Mouse (Mus musculus) ES-E14 (cell line): ENCODE results near the gene Itgb3. TPM values are rescaled to one million over a fixed set of nuclear protein-coding genes. Genes with fewer than 3 reads are reported as not detected.

Experiments
- DNase-seq: peaks from one replicate; pipeline ENCODE4 v3.0.0-alpha.2; 2013; ENCODE audit warnings: low read depth, low spot score
- H3K27ac ChIP-seq: 2 replicates; pipeline ENCODE4 v1.5.1; 2012; ENCODE audit warnings: low read depth, mild to moderate bottlenecking, low read length, moderate library complexity, mixed read lengths; ENCODE audit not compliant: poor library complexity, insufficient read depth, severe bottlenecking
- H3K36me3 ChIP-seq: 2 replicates; pipeline ENCODE4 v1.6.1; 2012; ENCODE audit warnings: mild to moderate bottlenecking, low read length, moderate library complexity, mixed read lengths; ENCODE audit not compliant: control insufficient read depth, poor library complexity, insufficient read depth, severe bottlenecking
- H3K4me1 ChIP-seq, 2 experiments: fragments of 150-350 bp in 1 of 2; sonication (generic) in 1 of 2; 2 replicates each; pipeline ENCODE4 v1.6.1; 2012; ENCODE audit warnings: low read length in 2 of 2, mild to moderate bottlenecking in 1 of 2, mixed read lengths in 1 of 2; ENCODE audit not compliant: control insufficient read depth in 2 of 2, insufficient read depth in 2 of 2, poor library complexity in 1 of 2
- H3K4me3 ChIP-seq, 2 experiments: fragments of 150-350 bp in 1 of 2; sonication (generic) in 1 of 2; 2 replicates each; pipeline ENCODE4 v1.5.1; 2012; ENCODE audit warnings: low read length in 2 of 2, low read depth in 1 of 2, mild to moderate bottlenecking in 1 of 2, mixed read lengths in 1 of 2; ENCODE audit not compliant: insufficient read depth in 1 of 2, poor library complexity in 1 of 2, severe bottlenecking in 1 of 2
- H3K9ac ChIP-seq: 2 replicates; pipeline ENCODE4 v1.6.1; 2012; ENCODE audit warnings: low read depth, mild to moderate bottlenecking, low read length, mixed read lengths; ENCODE audit not compliant: poor library complexity, insufficient read depth, severe bottlenecking
- H3K9me3 ChIP-seq: fragments of 150-350 bp; sonication (generic); 2 replicates; pipeline ENCODE4 v1.6.1; 2012; ENCODE audit warnings: low read depth, mild to moderate bottlenecking, low read length; ENCODE audit not compliant: control insufficient read depth, insufficient read depth
- CHD2 ChIP-seq: IDR thresholded peaks from 2 replicates; pipeline ENCODE4 v1.6.1; 2014; ENCODE audit warnings: mild to moderate bottlenecking, low read depth, low read length, inconsistent platforms
- HCFC1 ChIP-seq: IDR thresholded peaks from 2 replicates; pipeline ENCODE4 v1.6.1; 2012; ENCODE audit warnings: low read length, inconsistent platforms, borderline replicate concordance; ENCODE audit not compliant: insufficient read depth
- MAFK ChIP-seq: IDR thresholded peaks from 2 replicates; pipeline ENCODE4 v1.6.1; 2014; ENCODE audit warnings: mild to moderate bottlenecking, low read depth, low read length, inconsistent platforms; ENCODE audit not compliant: insufficient read depth
- ZC3H11A ChIP-seq: IDR thresholded peaks from 2 replicates; pipeline ENCODE4 v1.6.1; 2012; ENCODE audit warnings: low read depth, mild to moderate bottlenecking, inconsistent platforms, low read length, borderline replicate concordance
- ZNF384 ChIP-seq: IDR thresholded peaks from 2 replicates; pipeline ENCODE4 v1.6.1; 2012; ENCODE audit warnings: low read depth, low read length, inconsistent platforms
- in situ Hi-C, 2 experiments: fragments of 600-800 bp; cut with MboI; formaldehyde crosslinking; loops; one replicate each; pipeline ENCODE4 v1.15.1; 2025; ENCODE audit warnings: low sequenced_read_pairs in 2 of 2, inconsistent platforms in 1 of 2; ENCODE audit not compliant: unreplicated experiment in 2 of 2
- total RNA-seq: library from RNA; depleted of rRNA; stranded (reverse); fragments of 300-350 nt; gene quantifications from 2 replicates; pipeline ENCODE4 v1.2.3, GENCODE M21; 2012; rRNA removed

Itgb3 gene
- total RNA-seq, 1 experiment: 7.7 TPM

DNA sequence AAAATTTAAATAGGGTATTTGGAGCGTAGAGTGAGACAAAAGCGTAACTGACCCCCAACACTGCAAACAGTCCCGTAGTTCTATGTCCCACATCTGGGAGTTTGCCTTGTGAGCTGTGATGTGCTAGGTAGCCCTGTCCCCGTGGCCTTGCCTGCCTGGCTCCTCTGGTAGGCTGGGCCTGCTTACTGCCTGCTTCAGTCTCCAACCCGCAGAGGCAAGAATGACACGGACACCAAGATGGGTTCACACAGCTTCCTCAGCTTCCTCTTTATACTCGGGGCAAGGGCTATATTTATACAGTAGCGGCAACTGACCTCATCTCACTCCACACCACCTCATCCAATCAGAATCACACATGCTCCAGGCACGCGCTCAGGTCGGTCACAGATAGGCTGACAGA lies 67.0 kb downstream of the Itgb3 start:
- no peak overlapping the region for H3K27ac ChIP-seq
- in situ Hi-C loops: no loop called here
- H3K9me3 ChIP-seq: no peaks in the 10 kb centered on the region
- no peaks in the 10 kb centered on the region for H3K36me3 ChIP-seq
- no peak overlapping the region for H3K4me3 ChIP-seq
- no peak for DNase-seq
- no peaks in the 10 kb centered on the region for H3K4me1 ChIP-seq
- no peak overlapping the region for H3K9ac ChIP-seq
- no peak for TF ChIP-seq ZNF384
- TF ChIP-seq ZC3H11A: no peak
- TF ChIP-seq HCFC1: no peak
- no peak for TF ChIP-seq MAFK
- no peak for TF ChIP-seq CHD2

DNA sequence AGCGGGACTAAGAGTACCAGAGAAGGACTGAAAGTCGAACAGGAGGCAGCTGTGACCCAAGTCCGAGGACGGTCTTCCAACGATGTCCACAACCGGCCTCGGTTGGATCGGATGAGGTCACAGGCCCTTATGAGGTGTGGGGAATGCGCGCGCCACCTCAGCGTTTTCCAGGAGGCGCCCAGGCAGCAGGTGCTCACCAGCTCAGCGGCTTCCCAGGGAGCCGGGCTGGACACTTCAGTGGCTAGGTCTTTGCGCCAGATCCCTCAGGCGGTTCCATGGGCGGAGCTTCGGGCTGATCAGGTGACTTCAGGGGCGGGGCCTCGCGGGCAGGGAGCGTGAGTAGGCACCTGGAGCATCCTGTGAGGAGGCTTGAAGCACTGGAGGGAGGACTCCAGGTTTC lies 77.7 kb downstream of the Itgb3 start, which contains the start of gene Gm11639:
Gene Gm11639, plus strand, starts transcription at position 160 of the 400 bp plus-strand sequence.
- TF ChIP-seq MAFK: no peak
- TF ChIP-seq ZNF384: no peak
- TF ChIP-seq CHD2: no peak
- TF ChIP-seq HCFC1: no peak
- no peak for TF ChIP-seq ZC3H11A
- Histone ChIP-seq H3K9me3 (no peaks in the 10 kb centered on the region), H3K4me3 (peak within 1 kb of the TSS; percentile 32 to 60; a peak in 3 of 4 replicates), H3K4me1 (peaks cover 1 to 2% of the 10 kb centered on the region in 2 experiments; a peak in 1 of 4 replicates), H3K36me3 (no peaks in the 10 kb centered on the region), H3K27ac (no peak within 1 kb of the TSS), H3K9ac (no peak within 1 kb of the TSS)
- DNase-seq: peak; percentile 72
- in situ Hi-C loops: no loop called here

DNA sequence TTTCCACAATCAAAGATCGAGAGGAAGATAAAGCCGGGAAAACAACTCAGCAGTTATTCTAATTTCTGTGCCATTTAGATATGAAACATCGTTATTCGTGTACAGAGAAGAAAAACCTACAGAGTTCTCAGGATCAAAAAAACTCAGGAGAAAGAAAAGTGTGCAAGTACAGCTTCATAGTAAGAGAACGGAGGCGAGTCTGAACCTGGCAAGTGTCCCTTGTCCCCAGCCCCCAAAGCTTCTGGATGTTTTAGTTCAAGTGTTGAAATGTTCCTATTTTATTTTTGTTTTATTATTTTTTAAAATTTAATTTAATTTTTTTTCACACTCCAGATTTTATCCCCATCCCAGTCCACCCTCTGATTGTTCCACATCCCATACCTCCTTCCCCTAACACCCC lies 85.4 kb downstream of the Itgb3 start:
- no peaks in the 10 kb centered on the region for H3K4me1 ChIP-seq
- in situ Hi-C loops: no loop called here
- H3K36me3 ChIP-seq: no peaks in the 10 kb centered on the region
- no peak overlapping the region for H3K4me3 ChIP-seq
- DNase-seq: no peak
- H3K27ac ChIP-seq: no peak overlapping the region
- H3K9me3 ChIP-seq: no peaks in the 10 kb centered on the region
- H3K9ac ChIP-seq: no peak overlapping the region
- TF ChIP-seq ZC3H11A (no peak), CHD2 (no peak), ZNF384 (no peak), MAFK (no peak), HCFC1 (no peak)

DNA sequence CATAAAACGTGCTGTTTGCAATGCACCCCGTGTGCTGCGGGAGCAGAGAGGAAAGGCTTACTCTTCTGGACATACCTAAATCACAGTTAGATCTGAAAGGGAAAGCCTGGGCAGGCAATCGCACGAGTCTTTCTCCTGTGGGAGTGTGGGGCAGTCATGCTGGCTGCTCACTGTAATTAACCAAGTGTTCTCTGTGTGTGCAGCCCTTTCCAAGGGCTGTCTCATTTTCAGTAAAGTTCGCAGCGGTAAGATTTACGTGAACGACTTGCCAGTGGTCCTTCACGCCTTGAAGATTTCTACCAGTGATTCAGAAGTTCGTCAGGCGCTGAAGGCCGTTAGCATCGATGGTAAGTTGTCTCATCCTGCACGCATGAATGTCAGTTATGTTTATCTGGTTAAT lies 96.3 kb downstream of the Itgb3 start:
- no peak for DNase-seq
- Histone ChIP-seq H3K27ac (no peak overlapping the region), H3K4me1 (no peaks in the 10 kb centered on the region; a peak in 1 of 4 replicates), H3K4me3 (no peak overlapping the region), H3K9ac (no peak overlapping the region), H3K9me3 (no peaks in the 10 kb centered on the region), H3K36me3 (no peaks in the 10 kb centered on the region)
- in situ Hi-C loops: no loop called here
- TF ChIP-seq MAFK: no peak
- no peak for TF ChIP-seq HCFC1
- TF ChIP-seq ZC3H11A: no peak
- TF ChIP-seq ZNF384: no peak
- no peak for TF ChIP-seq CHD2

DNA sequence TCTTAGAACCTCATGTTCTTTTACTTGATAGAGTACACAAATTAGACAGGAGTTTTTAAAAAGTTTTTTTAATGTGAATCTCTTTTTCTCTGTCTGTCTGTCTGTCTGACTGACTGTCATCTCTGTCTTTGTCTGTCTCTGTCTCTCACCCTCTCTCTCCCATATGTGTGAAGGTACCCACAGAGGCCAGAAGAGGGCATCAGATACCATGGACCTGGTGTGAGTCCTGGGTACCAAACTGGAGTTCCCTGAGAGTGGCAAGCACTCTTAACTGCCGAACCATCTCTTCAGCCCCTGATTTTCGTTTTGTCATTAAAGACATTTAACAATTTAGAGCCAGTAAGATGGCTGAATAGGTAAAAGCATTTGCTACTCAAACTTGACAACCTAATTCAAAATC lies 99.3 kb downstream of the Itgb3 start:
- no peak overlapping the region for H3K27ac ChIP-seq
- peak; percentile 30 for DNase-seq
- no peak overlapping the region for H3K9ac ChIP-seq
- H3K36me3 ChIP-seq: no peaks in the 10 kb centered on the region
- H3K4me1 ChIP-seq: no peaks in the 10 kb centered on the region; a peak in 1 of 4 replicates
- no peak overlapping the region for H3K4me3 ChIP-seq
- in situ Hi-C loops: no loop called here
- no peaks in the 10 kb centered on the region for H3K9me3 ChIP-seq
- TF ChIP-seq ZC3H11A (peak; percentile 60; the same call in 1 of the 2 replicates), HCFC1 (no peak), MAFK (no peak)

Other genes with a start within 250 kb of the Itgb3 start
- gene Kansl1, start 139.1 kb upstream of the Itgb3 start, total RNA-seq: 34.8 and 37.7 TPM in 2 replicates
- 28.9 and 45.9 TPM in 2 replicates for gene Cdc27, start 57.4 kb upstream of the Itgb3 start, total RNA-seq
- 5.8 and 9.1 TPM in 2 replicates for gene Myl4, start 57.3 kb upstream of the Itgb3 start, total RNA-seq
- gene Gm11639, start 77.7 kb downstream of the Itgb3 start, total RNA-seq: 0.21 and 0.36 TPM in 2 replicates